Mouse (Mus musculus) monocyte, adult 2 months (primary cell): ENCODE data around the gene Tmem254c.
"Not testable (repeated sequence)": the region's sequence is repeated elsewhere in the genome, so short reads cannot be mapped to it uniquely, and the experiment has no call there.

Source experiments
- DNase-seq, 2 experiments: peaks; one replicate each; pipeline ENCODE4 v3.0.0; 2022; ENCODE audit warnings: low spot score in 2 of 2, low read depth in 1 of 2

The Tmem254c gene

DNA sequence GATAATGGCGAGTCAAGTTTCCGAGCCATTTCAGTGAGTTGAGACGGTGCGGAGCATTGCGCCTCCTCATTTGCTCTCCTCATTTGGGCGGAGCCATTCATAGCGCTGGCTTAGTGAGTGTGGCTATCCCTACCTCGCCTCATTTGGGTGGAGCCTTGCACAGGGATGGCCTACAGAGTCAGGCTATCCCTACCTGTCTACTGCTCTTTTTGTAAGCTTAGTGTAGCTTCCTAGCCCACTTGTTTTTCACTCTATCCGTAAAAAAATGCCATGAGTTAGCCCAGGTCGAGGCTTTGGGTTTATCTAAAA is at the start of gene Tmem254c:
Gene Tmem254c (minus strand): TSS at position 31 of the 309 bp plus-strand sequence.
- DNase-seq = not testable (repeated sequence)

GRCm38 (mm10) chr14:26097622-26098021 is 30.5 kb upstream of the Tmem254c start:
- not testable (repeated sequence) for DNase-seq

GRCm38 (mm10) chr14:26081997-26082396 is 14.8 kb upstream of the Tmem254c start, which contains the start of gene Cphx3:
Gene Cphx3, plus strand, starts transcription at chr14:26082297.
- DNase-seq = not testable (repeated sequence)

GRCm38 (mm10) chr14:26081216-26081615 is 14.1 kb upstream of the Tmem254c start, which contains the start of gene Cphx2:
Gene Cphx2, plus strand, starts transcription at chr14:26081516.
- DNase-seq = not testable (repeated sequence)

DNA sequence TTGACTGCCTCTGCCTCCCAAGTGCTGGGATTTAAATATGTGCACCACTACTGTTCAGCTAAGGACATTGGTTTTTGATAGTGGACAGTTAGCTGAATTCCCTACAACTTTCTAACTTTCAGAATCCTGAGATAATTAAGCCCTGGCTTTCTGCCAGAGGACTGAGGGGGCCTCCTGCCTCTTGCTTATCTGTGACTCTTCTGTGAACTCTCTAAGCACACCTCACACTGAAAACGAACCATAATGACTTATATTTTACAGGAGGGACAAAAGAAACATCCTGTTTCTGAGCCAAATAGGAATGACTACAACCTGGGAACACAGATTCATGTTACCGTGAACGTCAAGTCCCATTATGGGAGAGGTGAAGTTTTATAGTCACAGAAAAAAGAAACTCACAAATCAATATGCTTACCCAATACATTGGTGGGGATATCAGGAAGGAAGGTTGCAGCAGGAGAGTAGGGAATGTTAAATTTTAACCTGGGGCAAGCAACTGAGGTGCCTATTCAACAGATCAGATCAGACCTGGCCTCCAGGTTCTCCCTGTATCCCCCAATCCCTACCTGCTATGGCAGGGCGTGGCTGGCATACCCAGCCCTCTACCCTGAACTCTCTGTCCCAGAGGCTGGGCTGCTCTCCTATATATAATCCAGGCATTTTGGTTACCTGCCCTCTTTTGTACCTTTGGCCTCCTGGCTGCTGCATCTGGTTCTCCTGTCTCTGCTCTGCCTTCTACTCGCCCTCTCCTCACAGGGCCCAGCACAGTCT is 9.7 kb upstream of the Tmem254c start:
- not testable (repeated sequence) for DNase-seq

GRCm38 (mm10) chr14:26066574-26067324 is 406 bp downstream of the Tmem254c start:
- DNase-seq = not testable (repeated sequence)

DNA sequence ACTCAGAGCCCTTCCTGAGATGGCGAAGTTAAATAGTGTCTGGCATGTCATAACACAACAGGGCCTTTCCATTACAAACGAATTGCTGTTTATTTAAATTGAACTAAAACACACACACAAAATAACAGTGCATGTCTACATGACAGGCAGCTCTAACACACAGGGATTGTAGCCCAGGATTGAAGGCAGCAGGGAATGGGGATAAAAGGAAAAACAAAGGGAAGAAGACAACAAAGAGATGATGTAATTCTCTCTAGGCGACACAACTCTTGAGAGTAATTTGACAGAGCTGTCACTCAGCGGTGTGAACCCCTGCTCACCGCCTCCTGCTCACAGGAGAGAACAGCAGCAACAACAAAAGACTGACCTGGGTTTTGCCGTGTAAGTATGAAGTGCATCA is 7.8 kb downstream of the Tmem254c start:
- not testable (repeated sequence) for DNase-seq

DNA sequence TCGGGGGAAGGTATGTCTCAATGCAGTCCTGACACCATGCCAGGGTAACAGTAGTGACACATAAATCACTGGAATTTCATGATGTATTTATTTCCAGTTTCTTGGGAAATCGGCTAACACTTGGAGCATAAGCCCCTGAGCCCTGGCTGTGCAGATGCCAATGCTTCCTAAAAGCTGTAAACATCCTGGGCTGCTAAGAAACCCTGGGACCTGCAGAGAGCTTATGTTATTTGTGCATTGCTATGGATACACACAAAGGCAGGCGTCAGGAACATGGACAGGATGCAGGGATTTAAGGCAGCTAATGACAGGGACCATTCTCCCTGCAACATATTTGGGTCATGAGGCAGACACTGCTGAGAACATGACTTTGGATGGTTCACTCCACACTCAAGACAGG is 9.0 kb downstream of the Tmem254c start:
- DNase-seq = not testable (repeated sequence)

DNA sequence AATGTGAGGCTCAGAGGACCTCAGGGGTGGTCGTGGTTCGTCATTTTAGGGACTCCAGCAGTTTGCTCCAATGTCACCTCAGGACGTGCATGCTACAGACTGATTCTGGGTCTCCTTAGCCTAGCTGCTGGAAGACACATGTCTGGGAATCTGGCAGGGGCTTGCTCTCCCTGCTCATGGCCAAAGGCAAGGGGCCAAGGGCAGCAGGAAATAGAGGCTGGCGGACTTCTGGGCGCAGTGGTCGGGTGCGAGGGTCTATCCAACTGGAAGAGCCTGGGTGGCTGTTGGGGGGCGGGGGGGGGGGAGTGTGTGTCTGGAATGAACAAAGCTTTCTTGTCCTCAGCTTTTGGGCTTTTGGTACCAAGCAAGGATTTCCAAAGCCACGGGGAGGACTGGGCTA is 18.4 kb downstream of the Tmem254c start:
- DNase-seq = not testable (repeated sequence)

GRCm38 (mm10) chr14:26047026-26047425 is 20.1 kb downstream of the Tmem254c start:
- DNase-seq = not testable (repeated sequence)

GRCm38 (mm10) chr14:26045007-26045406 is 22.1 kb downstream of the Tmem254c start:
- DNase-seq = not testable (repeated sequence)

DNA sequence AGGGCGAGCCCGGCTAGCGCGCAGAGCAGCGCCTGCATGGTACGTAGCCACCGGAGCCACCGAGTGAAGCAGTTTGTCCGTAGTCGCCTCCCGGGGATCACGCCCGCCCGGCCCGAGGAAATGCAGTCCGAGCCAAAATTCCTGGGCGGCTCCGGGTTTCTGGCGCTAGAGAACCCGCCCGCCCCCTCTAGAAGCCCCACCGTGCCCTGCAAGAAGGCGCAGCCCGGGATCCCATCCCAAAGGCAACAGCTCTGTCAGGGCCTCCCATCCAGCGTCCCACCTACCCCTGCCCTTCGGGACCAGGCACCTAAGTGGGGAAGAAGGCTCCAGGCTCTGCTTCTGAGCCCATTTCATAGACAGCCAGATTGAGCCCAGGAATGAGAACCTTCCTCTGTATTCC is 24.5 kb downstream of the Tmem254c start, which contains the start of gene Gm9780:
Gene Gm9780 (minus strand): TSS at position 101 of the 400 bp plus-strand sequence.
- DNase-seq = not testable (repeated sequence)

DNA sequence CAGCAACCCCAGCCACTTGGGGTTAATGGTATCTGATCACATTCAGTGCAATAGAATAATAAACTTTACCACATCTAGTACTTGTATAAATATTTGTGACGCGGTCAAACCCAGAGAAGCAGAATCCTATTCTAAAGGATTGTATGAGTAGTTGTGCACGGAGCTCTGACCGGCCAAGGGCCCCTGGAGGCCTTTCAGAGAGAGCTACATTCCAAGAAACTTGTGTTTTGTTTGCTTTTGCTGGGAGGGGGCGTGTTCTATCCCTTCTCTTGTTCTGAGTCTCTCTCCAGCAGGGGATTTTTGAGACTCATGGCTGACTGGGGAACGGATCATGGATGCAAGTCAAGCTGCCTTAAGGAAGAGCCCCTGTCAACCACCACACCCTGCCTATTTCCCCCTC is 31.7 kb downstream of the Tmem254c start:
- not testable (repeated sequence) for DNase-seq

DNA sequence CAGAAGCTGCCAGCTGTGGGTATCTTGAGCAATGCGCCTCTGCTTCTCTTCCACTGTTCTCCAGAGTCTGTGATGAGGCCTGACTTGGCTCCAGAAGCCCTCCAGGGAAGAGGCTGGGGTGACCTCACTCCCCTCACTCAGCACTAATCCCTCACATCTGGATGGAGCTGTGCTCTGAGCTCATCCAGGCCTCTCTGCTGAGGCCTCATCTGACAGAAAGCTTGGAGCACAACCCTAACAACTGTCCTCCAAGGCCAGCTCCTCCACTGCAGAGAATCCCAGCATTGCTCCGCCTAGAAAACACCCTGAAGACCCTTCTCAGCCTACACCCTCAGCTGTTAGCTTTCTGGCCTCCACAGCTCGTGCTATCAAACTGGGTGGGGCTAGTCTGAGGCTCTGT is 32.8 kb downstream of the Tmem254c start:
- DNase-seq = not testable (repeated sequence)

DNA sequence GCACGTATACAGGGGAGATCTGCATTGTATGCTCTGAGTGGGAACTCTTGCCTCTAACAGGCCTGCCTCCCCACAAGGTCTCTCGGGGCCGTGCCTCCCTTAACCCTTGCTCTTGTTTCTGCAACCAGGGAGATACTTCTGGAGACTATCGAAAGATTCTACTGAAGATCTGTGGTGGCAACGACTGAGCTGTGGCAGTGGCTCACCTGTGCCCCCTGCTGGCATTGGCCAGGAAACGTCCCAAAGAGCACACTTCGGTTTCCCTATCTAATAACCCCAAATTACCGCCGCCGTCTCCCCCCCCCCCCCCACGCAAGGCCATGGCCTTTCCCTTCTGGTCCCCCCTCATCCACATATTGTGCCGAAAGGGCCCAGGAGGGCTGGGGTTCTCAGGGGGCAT is 41.5 kb downstream of the Tmem254c start:
- not testable (repeated sequence) for DNase-seq

GRCm38 (mm10) chr14:26022831-26023230 is 44.3 kb downstream of the Tmem254c start:
- not testable (repeated sequence) for DNase-seq

- not testable (repeated sequence) for DNase-seq
Measured at GRCm38 (mm10) chr14:26021555-26021954, 45.6 kb downstream of the Tmem254c start.

- DNase-seq = not testable (repeated sequence)
Measured at GRCm38 (mm10) chr14:26016414-26016813, 50.7 kb downstream of the Tmem254c start.
